Mouse (Mus musculus) spleen, adult 2 months (tissue): Measurements from ENCODE around the gene Khk.

Experiments
- CTCF ChIP-seq: fragments of 200-500 bp; IDR thresholded peaks from 2 replicates; pipeline ENCODE4 v1.5.1; 2011; ENCODE audit warnings: mild to moderate bottlenecking, inconsistent platforms; ENCODE audit not compliant: insufficient read depth, insufficient read length, insufficient replicate concordance; ENCODE audit errors: extremely low read depth
- POLR2A ChIP-seq: fragments of 200-500 bp; IDR thresholded peaks from 2 replicates; pipeline ENCODE4 v1.6.1; 2011; ENCODE audit warnings: low read depth, low read length, inconsistent platforms

DNA sequence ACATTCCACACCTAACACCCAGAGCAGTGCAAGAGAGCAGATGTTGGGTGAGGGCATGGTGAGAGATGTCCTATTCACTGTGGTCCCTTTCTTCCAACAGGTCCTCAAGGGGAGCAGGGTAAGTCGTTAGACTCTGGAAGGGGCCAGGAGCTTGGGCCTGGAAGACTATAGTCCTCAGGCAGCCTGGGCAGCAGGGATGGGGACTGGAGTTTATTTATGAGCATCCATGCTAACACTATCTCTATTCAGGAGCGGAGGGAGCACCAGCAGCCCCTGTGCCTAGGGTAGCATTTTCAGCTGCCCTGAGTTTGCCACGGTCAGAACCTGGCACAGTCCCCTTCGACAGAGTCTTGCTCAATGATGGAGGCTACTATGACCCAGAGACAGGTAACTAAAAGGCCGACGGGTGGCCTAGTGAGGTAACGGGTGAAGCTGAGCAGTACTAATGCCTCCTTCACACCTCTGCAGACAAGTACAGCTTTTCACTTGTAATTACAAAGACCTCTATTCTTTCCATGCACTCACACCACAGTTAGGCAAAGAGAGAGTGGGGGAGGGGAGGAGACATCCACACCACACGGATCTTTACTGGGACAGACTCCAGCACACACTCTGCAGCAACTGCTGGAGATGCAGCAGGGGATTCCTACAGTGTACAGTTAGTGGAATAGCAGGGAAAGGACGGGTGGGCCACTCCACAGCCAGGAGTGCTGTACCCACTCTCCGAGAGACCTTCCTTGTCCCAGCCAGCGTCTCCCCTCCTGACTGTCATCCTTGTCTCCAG is 1.2 kb upstream of the Khk start:
- TF ChIP-seq CTCF, result no peak
- TF ChIP-seq POLR2A, result no peak
